Mouse (Mus musculus): ENCODE measurements around the gene Hist1h2bg.
"Not testable (repeated sequence)": the region's sequence is repeated elsewhere in the genome, so short reads cannot be mapped to it uniquely, and the experiment has no call there.

- not testable (repeated sequence) for TF ChIP-seq POLR2A (IDR thresholded peaks at IDR 0.05; ENCODE audit: borderline replicate concordance, extremely low read depth, insufficient read depth, insufficient read length, poor library complexity, severe bottlenecking); CTCF (IDR thresholded peaks at IDR 0.05; ENCODE audit: borderline replicate concordance, extremely low read depth, insufficient read depth, insufficient read length)
These were observed 9.7 kb upstream of the Hist1h2bg start for GRCm38 (mm10) chr13:23561531-23561882.

Measured in brain, embryonic 14.5 days (tissue).